Mouse (Mus musculus) intestine, embryonic 14.5 days (tissue): ENCODE results near the gene Gpr176. TPM values are rescaled to one million over a fixed set of nuclear protein-coding genes. Genes with fewer than 3 reads are reported as not detected.

Source experiments
- ATAC-seq: fragments of 200-750 bp; cut with Nextera tagmentation; replicated peaks from 2 replicates; pipeline ENCODE4 v1.8.0; 2017; ENCODE audit warnings: low read depth, moderate number of reproducible peaks, moderate TSS enrichment, moderate library complexity; ENCODE audit not compliant: low FRiP score, low TSS enrichment
- DNase-seq: peaks from one replicate; pipeline ENCODE4 v3.0.0-alpha.2; 2018; ENCODE audit warnings: low spot score
- H3K27ac ChIP-seq: fragments of 300-500 bp; sonication (generic); 2 replicates; pipeline ENCODE4 v1.5.1; 2014; ENCODE audit warnings: low read depth, mild to moderate bottlenecking, control low read depth
- H3K27me3 ChIP-seq: fragments of 300-500 bp; sonication (generic); replicated peaks from 2 replicates; pipeline ENCODE4 v1.6.1; 2014; ENCODE audit warnings: low read length, control low read depth; ENCODE audit not compliant: control insufficient read depth, insufficient read depth
- H3K36me3 ChIP-seq: fragments of 300-500 bp; sonication (generic); 2 replicates; pipeline ENCODE4 v1.6.1; 2014; ENCODE audit warnings: low read length, control low read depth; ENCODE audit not compliant: control insufficient read depth, insufficient read depth
- H3K4me1 ChIP-seq: fragments of 300-500 bp; sonication (generic); replicated peaks from 2 replicates; pipeline ENCODE4 v1.6.1; 2014; ENCODE audit warnings: low read length, control low read depth, mixed read lengths; ENCODE audit not compliant: control insufficient read depth, insufficient read depth
- H3K4me2 ChIP-seq: fragments of 300-500 bp; sonication (generic); 2 replicates; pipeline ENCODE4 v1.6.1; 2014; ENCODE audit warnings: low read length
- H3K4me3 ChIP-seq: fragments of 300-500 bp; sonication (generic); 2 replicates; pipeline ENCODE4 v1.5.1; 2014; ENCODE audit warnings: low read depth, low read length, control low read depth, mixed read lengths
- H3K9ac ChIP-seq: fragments of 300-500 bp; sonication (generic); 2 replicates; pipeline ENCODE4 v1.6.1; 2014; ENCODE audit warnings: mild to moderate bottlenecking, low read length
- H3K9me3 ChIP-seq: fragments of 300-500 bp; sonication (generic); 2 replicates; pipeline ENCODE4 v1.6.1; 2016; ENCODE audit warnings: low read length, control low read depth; ENCODE audit not compliant: control insufficient read depth
- WGBS: fragments of 180-500 bp; shearing (Covaris S2); extraction: QIAGEN DNeasy Blood & Tissue Kit; methylation state at CpG from one replicate; pipeline ENCODE4 v1.1.7; 2014; 5-methylcytosine and 5-hydroxymethylcytosine counted together
- polyA plus RNA-seq: library from polyadenylated mRNA; unstranded; fragments of >200 nt; fragmentation: Nextera tagmentation; extraction: Ambion mirVana; gene quantifications from 2 replicates; pipeline ENCODE4 v1.2.1, GENCODE M21; 2014

The Gpr176 gene
- polyA plus RNA-seq, 1 experiment from 2014 or later, result 0.30 TPM

DNA sequence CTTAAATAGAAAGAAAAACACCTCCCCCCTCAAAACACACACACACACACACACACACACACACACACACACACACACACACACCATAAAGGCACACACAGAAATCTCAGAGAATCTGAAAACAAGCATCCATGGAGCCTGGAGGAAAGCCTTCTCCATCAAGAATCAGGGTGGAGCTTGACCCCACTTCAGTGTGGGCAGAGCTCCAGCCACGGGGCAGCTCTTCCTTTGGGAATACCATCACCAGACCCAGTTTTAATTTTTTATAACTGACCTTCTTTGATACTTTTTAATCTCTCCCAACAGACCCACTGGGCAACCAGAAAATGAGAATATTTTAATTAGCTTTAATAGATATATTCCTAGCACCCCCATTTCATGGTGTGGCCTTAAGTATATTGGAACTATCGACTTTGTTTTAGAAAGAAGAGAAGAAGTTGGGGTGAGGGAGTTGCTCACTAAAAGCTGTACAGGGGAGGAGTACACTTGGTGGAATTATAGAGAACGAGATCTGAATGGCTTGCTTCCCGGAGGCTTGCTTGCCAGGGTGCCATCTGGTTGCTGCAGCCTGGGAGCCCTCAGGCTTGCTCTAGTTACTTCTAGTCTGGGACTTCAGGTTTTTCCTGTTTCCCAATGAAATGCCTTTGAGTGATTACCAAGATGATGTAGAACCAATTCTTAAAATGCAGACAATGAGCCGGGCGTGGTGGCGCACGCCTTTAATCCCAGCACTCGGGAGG is 84.7 kb downstream of the Gpr176 start:
- Histone ChIP-seq H3K4me2 (no peak overlapping the region), H3K27me3 (no peaks in the 10 kb centered on the region), H3K4me1 (no peaks in the 10 kb centered on the region), H3K36me3 (no peaks in the 10 kb centered on the region), H3K27ac (no peak overlapping the region), H3K4me3 (no peak overlapping the region), H3K9ac (no peak overlapping the region), H3K9me3 (peaks cover 2% of the 10 kb centered on the region; the same call in 1 of the 2 replicates)
- ATAC-seq (no peak), DNase-seq (no peak)
- 84% methylated on average over 9 of the region's 9 CpGs for WGBS

DNA sequence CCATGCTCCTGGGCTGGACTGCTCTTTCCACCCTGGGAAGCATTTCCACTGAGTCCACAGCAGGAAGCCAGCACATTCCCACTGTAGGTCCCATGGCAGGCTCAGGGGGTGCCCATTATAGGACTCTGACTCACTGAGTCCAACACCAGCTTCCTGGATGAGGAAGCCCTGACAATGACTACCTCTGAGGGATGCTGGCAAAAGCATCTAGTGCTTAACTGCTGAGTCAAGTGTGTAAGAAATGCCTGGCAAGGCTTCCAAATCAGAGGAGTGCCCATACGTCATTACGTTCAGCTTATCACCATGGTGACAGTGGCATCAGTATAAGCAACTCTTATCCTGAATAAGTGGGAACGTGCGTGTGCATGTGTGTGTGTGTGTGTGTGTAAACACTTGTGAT is 85.5 kb downstream of the Gpr176 start:
- DNase-seq (peak; percentile 44), ATAC-seq (no peak)
- Histone ChIP-seq H3K27ac (no peak overlapping the region), H3K9ac (no peak overlapping the region), H3K9me3 (peaks cover 2% of the 10 kb centered on the region; the same call in 1 of the 2 replicates), H3K36me3 (no peaks in the 10 kb centered on the region), H3K4me2 (no peak overlapping the region), H3K27me3 (no peaks in the 10 kb centered on the region), H3K4me1 (no peaks in the 10 kb centered on the region), H3K4me3 (no peak overlapping the region)
- 82% methylated on average over 4 of the region's 4 CpGs for WGBS

DNA sequence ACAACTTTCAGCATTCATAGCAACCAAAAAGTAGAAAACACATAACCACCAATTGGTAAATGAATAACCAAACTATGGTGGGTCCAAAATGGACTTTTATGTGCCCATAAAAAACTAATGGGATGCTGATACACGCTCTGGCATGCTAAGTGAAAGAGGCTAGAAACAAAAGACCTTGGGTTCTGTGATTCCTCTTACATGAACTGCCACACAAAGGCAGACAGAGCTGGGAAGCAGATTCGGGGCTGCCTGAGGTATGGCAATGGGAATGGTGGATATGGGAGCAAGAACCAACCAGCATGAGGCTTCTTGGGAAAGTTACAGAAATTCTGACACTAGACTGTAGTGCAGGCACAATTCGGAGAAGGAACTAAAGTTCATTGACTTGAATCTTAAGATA is 90.8 kb downstream of the Gpr176 start:
- Histone ChIP-seq H3K27ac (no peak overlapping the region), H3K9me3 (no peaks in the 10 kb centered on the region), H3K36me3 (no peaks in the 10 kb centered on the region), H3K4me3 (no peak overlapping the region), H3K4me1 (no peaks in the 10 kb centered on the region), H3K4me2 (no peak overlapping the region), H3K9ac (no peak overlapping the region), H3K27me3 (no peaks in the 10 kb centered on the region)
- WGBS, result 78% methylated on average over 3 of the region's 3 CpGs
- DNase-seq, result peak; percentile 6
- ATAC-seq, result no peak

GRCm38 (mm10) chr2:118278249-118278648 is 95.0 kb downstream of the Gpr176 start:
- no peaks in the 10 kb centered on the region for H3K36me3 ChIP-seq
- DNase-seq (peak; percentile 49), ATAC-seq (no peak)
- H3K4me3 ChIP-seq, result no peak overlapping the region
- 0 out of 2 replicates have a peak, but pooled peaks cover under 1% of the 10 kb centered on the region for H3K9me3 ChIP-seq
- no peaks in the 10 kb centered on the region for H3K4me1 ChIP-seq
- H3K9ac ChIP-seq, result no peak overlapping the region
- H3K4me2 ChIP-seq, result no peak overlapping the region
- H3K27ac ChIP-seq, result no peak overlapping the region
- 88% methylated on average over 8 of the region's 8 CpGs for WGBS
- H3K27me3 ChIP-seq, result no peaks in the 10 kb centered on the region

GRCm38 (mm10) chr2:118271606-118272005 is 101.6 kb downstream of the Gpr176 start:
- DNase-seq (no peak), ATAC-seq (no peak)
- 0 out of 2 replicates have a peak, but pooled peaks cover 3% of the 10 kb centered on the region for H3K9me3 ChIP-seq
- H3K4me2 ChIP-seq, result no peak overlapping the region
- H3K27me3 ChIP-seq, result no peaks in the 10 kb centered on the region
- H3K36me3 ChIP-seq, result no peaks in the 10 kb centered on the region
- H3K27ac ChIP-seq, result no peak overlapping the region
- no peak overlapping the region for H3K4me3 ChIP-seq
- 91% methylated on average over 10 of the region's 10 CpGs for WGBS
- no peak overlapping the region for H3K9ac ChIP-seq
- H3K4me1 ChIP-seq, result no peaks in the 10 kb centered on the region

DNA sequence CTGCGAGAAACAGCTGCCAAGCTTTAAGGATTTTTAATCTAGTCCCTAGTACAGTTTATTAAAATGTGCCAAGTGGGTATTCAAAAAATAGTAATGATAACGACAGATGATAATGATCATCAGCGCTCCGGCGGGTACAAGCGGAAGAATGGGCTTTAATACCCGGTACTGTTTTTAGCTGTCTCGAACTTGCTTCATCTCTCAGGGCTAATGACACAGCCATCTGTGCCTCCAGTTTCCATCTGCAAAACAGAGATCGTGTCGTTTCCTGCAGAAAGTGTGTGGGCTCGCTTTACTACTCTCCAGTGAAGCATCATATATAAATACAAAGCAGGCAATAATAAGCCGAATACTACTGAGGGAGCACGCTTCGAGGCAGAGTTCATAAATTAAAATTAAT is 103.0 kb downstream of the Gpr176 start:
- Histone ChIP-seq H3K4me3 (no peak overlapping the region), H3K4me1 (no peaks in the 10 kb centered on the region), H3K36me3 (no peaks in the 10 kb centered on the region), H3K27me3 (no peaks in the 10 kb centered on the region), H3K9me3 (0 out of 2 replicates have a peak, but pooled peaks cover 3% of the 10 kb centered on the region), H3K9ac (no peak overlapping the region), H3K27ac (no peak overlapping the region), H3K4me2 (no peak overlapping the region)
- 81% methylated on average over 14 of the region's 14 CpGs for WGBS
- ATAC-seq (no peak), DNase-seq (no peak)

GRCm38 (mm10) chr2:118263914-118264201 is 109.4 kb downstream of the Gpr176 start:
- no peaks in the 10 kb centered on the region for H3K4me1 ChIP-seq
- H3K4me3 ChIP-seq, result no peak overlapping the region
- H3K27me3 ChIP-seq, result no peaks in the 10 kb centered on the region
- H3K36me3 ChIP-seq, result no peaks in the 10 kb centered on the region
- H3K9ac ChIP-seq, result no peak overlapping the region
- H3K27ac ChIP-seq, result no peak overlapping the region
- ATAC-seq, result no peak
- no peak overlapping the region for H3K4me2 ChIP-seq
- 49% methylated on average over 2 of the region's 2 CpGs for WGBS
- no peaks in the 10 kb centered on the region for H3K9me3 ChIP-seq
- no peak for DNase-seq

DNA sequence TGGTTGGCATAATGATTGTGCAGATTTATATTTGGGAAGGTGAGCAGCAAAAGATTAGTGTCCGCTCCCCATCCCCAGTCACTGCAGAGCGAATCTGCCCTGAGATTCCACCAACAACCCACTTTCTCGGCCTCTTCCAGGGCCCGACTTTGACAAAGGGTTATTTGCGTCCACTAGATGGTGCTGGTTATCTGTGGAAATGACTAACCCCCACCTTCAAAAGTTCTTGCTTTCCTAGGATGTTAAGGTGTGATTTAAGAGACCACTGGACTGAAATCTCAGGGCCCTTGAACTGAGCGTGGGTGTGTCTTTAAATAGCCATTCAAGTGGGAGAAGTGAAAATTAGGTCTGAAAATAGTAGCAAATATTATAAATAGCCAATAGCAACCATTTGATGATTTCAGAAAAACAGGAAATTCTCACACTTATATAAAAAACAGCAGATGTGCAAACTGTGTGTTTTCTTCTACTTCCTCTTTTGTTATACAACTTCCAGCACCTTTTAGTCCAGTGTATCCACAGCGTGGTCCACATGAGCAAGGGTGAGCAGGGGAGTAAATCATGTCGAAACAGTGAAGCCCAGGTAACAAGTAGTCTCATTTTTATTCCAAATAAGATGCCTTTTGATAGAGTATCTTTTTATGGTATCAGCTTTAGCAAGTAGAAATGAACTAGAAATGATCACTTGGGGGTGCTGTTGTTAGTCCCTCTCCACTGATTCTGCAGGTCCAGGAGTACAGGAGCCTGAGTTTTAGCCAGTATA is 109.9 kb downstream of the Gpr176 start:
- H3K4me1 ChIP-seq, result no peaks in the 10 kb centered on the region
- H3K27ac ChIP-seq, result no peak overlapping the region
- WGBS, result 19% methylated on average over 8 of the region's 8 CpGs
- no peak overlapping the region for H3K4me2 ChIP-seq
- DNase-seq (peak; percentile 54), ATAC-seq (0 out of 2 replicates have a peak, but pooled peaks have one; percentile 50)
- no peaks in the 10 kb centered on the region for H3K36me3 ChIP-seq
- H3K4me3 ChIP-seq, result no peak overlapping the region
- no peak overlapping the region for H3K9ac ChIP-seq
- H3K9me3 ChIP-seq, result no peaks in the 10 kb centered on the region
- no peaks in the 10 kb centered on the region for H3K27me3 ChIP-seq
